Mouse (Mus musculus): Measurements from ENCODE around the gene Mrps27.
"Not testable (repeated sequence)": the region's sequence is repeated elsewhere in the genome, so short reads cannot be mapped to it uniquely, and the experiment has no call there.

Gene Mrps27

GRCm38 (mm10) chr13:99344599-99345575 lies at the start of gene Mrps27, which contains the start of gene Ptcd2:
TSS of gene Mrps27 (plus strand) at chr13:99344786.
TSS of gene Ptcd2 (minus strand) at chr13:99344705.
- peak; percentile 95 for DNase-seq (ENCODE audit: low spot score)

GRCm38 (mm10) chr13:99299921-99300320 lies 44.7 kb upstream of the Mrps27 start:
- no peak for DNase-seq (ENCODE audit: low spot score)

DNA sequence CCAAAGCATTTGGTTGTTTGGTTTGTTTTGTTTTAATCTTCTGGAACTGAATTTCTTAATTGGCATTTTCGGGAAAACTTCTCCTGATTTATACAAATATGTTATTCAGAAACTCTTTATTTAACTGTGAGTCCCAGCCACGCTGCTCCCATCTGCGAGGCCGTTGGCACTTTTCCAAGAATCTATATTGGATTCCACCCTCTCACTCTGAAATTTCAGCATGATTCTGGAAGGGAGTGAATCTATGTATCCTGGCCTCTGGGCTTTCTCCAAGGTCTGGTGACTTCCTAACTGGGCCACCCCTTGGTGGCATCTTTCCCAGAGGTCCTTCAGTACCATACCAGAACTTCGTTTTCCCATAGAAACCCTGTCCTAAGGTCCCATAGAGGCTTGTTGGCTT lies 40.7 kb upstream of the Mrps27 start:
- peak; percentile 40 for DNase-seq (ENCODE audit: low spot score)

DNA sequence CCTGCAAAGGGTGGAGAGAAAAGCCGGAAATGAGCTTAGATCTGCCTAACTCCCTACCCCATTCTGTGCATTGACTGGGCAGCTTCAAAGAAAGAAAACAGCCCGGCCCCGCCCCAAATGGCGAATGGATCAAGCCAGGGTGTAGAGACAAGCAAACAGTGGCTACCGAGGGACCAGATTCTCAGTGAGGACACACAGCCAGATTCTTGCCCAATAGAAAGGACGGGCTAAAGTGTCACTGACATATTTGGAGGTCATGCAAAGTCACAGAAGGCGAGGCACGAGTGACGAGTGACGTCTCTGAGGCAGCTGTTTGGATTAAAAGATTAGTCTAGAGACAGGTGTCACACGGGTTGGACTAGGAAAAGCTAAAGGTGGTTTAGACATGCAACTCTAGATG lies 40.2 kb upstream of the Mrps27 start:
- no peak for DNase-seq (ENCODE audit: low spot score)

DNA sequence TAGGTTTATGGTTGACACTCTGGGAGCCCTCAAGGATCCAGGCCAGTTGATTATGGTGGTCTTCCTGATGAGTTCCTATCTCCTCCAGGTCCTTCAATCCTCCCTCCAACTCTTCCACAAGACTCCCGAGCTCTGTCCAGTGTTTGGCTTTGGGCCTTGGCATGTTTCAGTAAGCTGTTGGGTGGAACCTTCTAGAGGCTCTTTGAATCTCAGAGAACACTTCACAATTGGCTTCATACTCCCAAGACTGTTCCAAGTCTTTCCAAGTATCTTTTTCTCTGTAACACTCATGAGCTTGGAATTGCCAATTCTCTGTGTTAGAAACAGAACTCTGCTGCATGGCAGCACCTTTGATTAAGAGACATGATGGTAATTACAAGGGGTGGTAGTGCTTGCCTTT lies 39.4 kb upstream of the Mrps27 start:
- DNase-seq (ENCODE audit: low spot score): no peak

DNA sequence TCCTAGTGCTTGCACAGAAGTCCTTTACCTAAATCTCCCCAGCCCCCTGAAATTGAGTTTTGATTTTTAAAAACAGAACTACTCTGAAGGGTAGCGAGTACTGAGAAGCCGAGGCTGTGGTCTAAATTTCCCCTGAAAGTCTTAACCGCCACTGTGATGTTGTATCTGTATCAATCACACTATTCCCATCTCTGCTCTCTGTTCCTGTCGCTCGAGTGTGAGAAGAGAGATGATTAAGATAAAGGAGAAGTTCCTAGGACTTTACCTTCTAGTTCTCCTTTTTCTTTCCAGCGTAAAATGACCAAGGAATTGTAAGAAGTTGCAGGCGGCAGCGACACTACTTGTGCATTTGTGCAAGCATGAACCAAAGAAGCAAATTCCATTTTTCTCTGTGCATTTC lies 38.4 kb upstream of the Mrps27 start:
- DNase-seq (ENCODE audit: low spot score): no peak

DNA sequence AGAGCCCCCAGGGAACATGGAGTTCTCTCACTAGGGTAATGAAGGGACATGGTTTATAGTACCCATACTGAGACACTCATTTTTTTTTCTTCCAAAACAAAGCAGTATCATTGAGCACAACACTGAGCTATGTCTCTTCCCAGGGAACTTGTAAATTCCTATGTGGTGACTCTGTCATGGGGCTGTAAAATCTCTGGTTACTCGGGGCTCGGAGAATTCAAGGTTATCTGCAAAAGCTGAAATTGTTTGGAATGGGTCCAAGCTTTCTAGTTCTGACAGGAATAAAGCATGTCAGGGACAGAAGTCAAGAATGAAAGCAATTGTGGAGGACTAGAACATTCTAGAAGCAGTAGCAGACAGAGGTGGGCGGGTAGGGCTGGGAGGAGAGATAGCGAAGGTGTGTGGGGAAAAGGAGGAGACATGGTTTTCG lies 36.6 kb upstream of the Mrps27 start:
- no peak for DNase-seq (ENCODE audit: low spot score)

GRCm38 (mm10) chr13:99308393-99308792 lies 36.2 kb upstream of the Mrps27 start:
- DNase-seq (ENCODE audit: low spot score): no peak

DNA sequence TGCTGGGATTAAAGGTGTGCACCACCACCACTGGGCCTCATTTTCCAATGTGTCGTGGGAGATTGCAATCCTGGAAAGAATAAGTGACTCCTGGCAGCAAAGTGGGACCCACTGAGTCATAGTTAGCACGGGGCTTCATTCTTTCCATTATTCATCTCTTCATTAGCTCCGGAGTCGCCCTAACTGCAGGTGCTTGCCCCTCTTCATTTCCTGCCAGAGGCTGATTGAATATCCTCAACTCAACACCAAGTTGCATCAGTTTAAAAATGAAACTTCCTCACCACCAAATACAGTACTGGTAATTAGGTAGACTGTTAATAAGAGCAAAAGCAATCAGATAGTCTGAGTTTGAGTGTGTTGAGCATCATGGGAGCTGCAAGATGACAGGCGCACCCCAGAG lies 30.5 kb upstream of the Mrps27 start:
- no peak for DNase-seq (ENCODE audit: low spot score)

- DNase-seq (ENCODE audit: low spot score): no peak
Observed at GRCm38 (mm10) chr13:99314657-99315181, 29.9 kb upstream of the Mrps27 start.

DNA sequence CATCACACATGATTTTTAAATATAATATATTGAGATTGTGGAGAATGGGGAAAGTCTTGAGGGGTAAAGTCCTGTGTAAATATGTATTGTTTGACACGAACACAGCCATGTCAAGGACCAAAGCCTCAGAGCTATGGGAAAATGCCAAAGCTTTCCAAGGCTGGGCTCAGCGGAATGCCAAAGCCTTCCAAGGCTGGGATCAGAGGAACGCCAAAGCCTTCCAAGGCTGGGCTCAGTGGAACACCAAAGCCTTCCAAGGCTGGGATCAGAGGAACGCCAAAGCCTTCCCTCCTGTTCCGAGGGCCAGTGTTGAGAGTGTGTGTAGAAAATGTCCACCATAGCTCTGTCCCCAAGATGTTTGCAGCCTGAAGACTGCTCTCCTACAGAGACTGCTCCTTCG lies 28.2 kb upstream of the Mrps27 start:
- DNase-seq (ENCODE audit: low spot score): no peak

GRCm38 (mm10) chr13:99317058-99317457 lies 27.5 kb upstream of the Mrps27 start:
- DNase-seq (ENCODE audit: low spot score): peak; percentile 33

DNA sequence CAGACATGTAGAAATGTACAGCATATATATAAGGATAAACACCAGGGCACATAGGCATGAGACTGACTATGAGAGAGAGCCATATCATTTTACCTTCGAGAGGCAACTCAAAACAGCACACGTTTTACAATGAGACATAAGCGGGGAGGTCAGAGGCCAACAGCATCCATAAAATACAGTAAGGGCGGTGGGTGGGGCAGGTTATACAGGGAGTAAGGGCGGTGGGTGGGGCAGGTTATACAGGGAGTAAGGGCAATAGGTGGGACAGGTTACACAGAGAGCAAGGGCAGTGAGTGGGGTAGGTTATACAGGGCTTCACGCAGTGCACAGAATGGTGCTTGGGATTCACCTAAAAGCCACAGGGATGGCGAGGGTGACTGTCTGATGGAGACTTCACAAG lies 24.1 kb upstream of the Mrps27 start:
- no peak for DNase-seq (ENCODE audit: low spot score)

- DNase-seq (ENCODE audit: low spot score): not testable (repeated sequence)
Observed at GRCm38 (mm10) chr13:99322915-99323314, 21.7 kb upstream of the Mrps27 start.

DNA sequence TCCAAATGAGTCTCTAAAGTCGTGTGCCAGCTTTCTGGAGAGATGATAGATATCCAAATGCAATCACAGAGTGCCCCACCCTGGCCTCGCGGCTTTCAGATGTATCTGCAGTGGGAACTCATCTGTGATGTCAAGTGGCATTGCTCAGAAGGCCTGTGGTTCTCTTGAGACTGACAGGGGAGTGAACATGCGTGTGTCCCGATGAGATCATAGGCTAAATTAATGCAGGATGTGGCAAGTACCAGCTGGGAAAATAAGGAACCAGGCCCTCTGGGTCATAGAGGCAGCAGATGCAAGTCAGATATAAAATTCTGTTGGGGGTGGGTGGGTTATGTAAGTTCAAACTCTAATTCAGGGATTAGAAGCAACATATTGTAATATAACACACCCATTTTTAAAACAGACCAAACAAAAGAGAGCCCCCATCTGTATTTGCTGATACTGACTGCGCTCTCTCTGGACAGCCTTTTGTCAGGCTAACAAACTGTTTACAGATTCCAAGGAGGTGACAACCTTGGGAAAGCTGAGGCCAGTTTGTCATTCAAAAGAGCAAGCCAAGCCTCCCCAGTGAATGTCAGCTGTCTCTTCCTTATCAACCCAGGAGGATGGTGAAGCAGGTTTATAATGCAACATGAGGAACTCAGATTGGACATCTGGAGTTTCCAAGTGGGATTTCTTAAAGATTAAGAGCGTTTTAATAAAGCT lies 20.8 kb upstream of the Mrps27 start:
- DNase-seq (ENCODE audit: low spot score): no peak

DNA sequence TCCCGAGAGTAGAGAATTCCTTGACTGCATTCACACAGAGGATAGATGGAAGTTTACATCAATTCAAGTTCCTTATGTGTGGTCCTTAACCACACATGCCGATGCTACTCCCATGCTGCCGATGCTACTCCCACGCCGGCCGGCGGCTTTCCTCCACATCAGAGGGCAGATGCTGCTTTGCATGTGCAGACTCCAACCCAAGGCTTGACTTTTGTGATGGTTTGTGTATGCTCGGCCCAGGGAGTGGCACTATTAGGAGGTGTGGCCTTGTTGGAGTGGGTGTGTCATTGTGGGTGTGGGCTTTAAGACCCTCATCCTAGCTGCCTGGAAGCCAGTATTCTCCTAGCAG lies 20.3 kb upstream of the Mrps27 start:
- DNase-seq (ENCODE audit: low spot score): not testable (repeated sequence)

GRCm38 (mm10) chr13:99331255-99331654 lies 13.3 kb upstream of the Mrps27 start:
- DNase-seq (ENCODE audit: low spot score): no peak

- no peak for DNase-seq (ENCODE audit: low spot score)
Observed at GRCm38 (mm10) chr13:99337510-99337909, 7.1 kb upstream of the Mrps27 start.

DNA sequence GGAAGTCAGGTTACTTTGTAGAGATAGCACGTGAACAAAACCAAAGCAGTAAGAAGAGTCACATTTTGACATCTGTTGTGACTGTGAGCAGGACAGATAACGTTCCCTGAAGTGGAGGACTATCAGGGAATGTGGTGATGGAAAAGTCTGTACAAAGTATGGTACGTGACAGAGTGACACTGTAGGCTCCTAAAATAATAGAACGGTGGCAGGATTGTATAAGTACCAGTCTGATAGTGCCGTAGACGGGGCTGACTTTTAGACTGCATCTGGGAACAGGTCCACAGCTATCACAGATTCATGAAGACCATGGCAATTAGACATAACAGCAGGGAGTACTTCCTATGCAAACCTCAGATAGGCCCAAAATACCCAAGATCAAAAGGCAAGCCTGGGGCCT lies 3.1 kb upstream of the Mrps27 start:
- DNase-seq (ENCODE audit: low spot score): no peak

GRCm38 (mm10) chr13:99343876-99344598 lies 549 bp upstream of the Mrps27 start:
- no peak for DNase-seq (ENCODE audit: low spot score)

GRCm38 (mm10) chr13:99350009-99350408 lies 5.4 kb downstream of the Mrps27 start:
- DNase-seq (ENCODE audit: low spot score): no peak

GRCm38 (mm10) chr13:99351186-99351585 lies 6.6 kb downstream of the Mrps27 start:
- DNase-seq (ENCODE audit: low spot score): no peak

Measured in left cerebral cortex, adult 11 months (tissue).